Mouse (Mus musculus): ENCODE measurements around the gene Baiap3. TPM values are rescaled to one million over a fixed set of nuclear protein-coding genes. Genes with fewer than 3 reads are reported as not detected.
A peak's percentile ranks its signal among the peaks of the same experiment; 100 is the strongest.

Gene Baiap3
- polyA plus RNA-seq, 1 experiment: 5.4 TPM

GRCm38 (mm10) chr17:25273706-25274501, 17.7 kb upstream of the Baiap3 start:
- Histone ChIP-seq H3K27ac (ENCODE audit: insufficient read depth, low read length) (peak overlapping the region; percentile 100), H3K4me3 (ENCODE audit: insufficient read depth, low read length) (peak overlapping the region; percentile 78), H3K4me1 (ENCODE audit: control insufficient read depth, insufficient read depth, low read length) (peaks cover 6% of the 10 kb centered on the region; the same call in 1 of the 2 replicates)
- TF ChIP-seq POLR2A (IDR thresholded peaks at IDR 0.05; ENCODE audit: extremely low read depth, insufficient read depth, low read length): no peak
- TF ChIP-seq CTCF (IDR thresholded peaks at IDR 0.05; ENCODE audit: extremely low read depth, insufficient read depth, low read length): 0 out of 2 replicates have a peak, but pooled peaks have one; percentile 13

GRCm38 (mm10) chr17:25272951-25273705, 17.0 kb upstream of the Baiap3 start:
- Histone ChIP-seq H3K27ac (ENCODE audit: insufficient read depth, low read length) (peak overlapping the region; percentile 100), H3K4me1 (ENCODE audit: control insufficient read depth, insufficient read depth, low read length) (peaks cover 6% of the 10 kb centered on the region; the same call in 1 of the 2 replicates)
- TF ChIP-seq CTCF (IDR thresholded peaks at IDR 0.05; ENCODE audit: extremely low read depth, insufficient read depth, low read length): no peak
- TF ChIP-seq POLR2A (IDR thresholded peaks at IDR 0.05; ENCODE audit: extremely low read depth, insufficient read depth, low read length): no peak

GRCm38 (mm10) chr17:25272326-25272725, 16.2 kb upstream of the Baiap3 start:
- Histone ChIP-seq H3K4me1 (ENCODE audit: control insufficient read depth, insufficient read depth, low read length) (peaks cover 6% of the 10 kb centered on the region; the same call in 1 of the 2 replicates), H3K27ac (ENCODE audit: insufficient read depth, low read length) (peak overlapping the region; percentile 100; the same call in 1 of the 2 replicates), H3K4me3 (ENCODE audit: insufficient read depth, low read length) (peak overlapping the region; percentile 78)
- TF ChIP-seq CTCF (IDR thresholded peaks at IDR 0.05; ENCODE audit: extremely low read depth, insufficient read depth, low read length): no peak
- TF ChIP-seq POLR2A (IDR thresholded peaks at IDR 0.05; ENCODE audit: extremely low read depth, insufficient read depth, low read length): no peak

More at GRCm38 (mm10) chr17:25272951-25273705, 17.0 kb upstream of the Baiap3 start:
- H3K4me3 ChIP-seq (ENCODE audit: insufficient read depth, low read length): peak overlapping the region; percentile 78

- no peak overlapping the region for H3K27ac ChIP-seq (ENCODE audit: insufficient read depth, low read length)
- no peak overlapping the region for H3K4me3 ChIP-seq (ENCODE audit: insufficient read depth, low read length)
- no peak for TF ChIP-seq CTCF (IDR thresholded peaks at IDR 0.05; ENCODE audit: extremely low read depth, insufficient read depth, low read length)
- TF ChIP-seq POLR2A (IDR thresholded peaks at IDR 0.05; ENCODE audit: extremely low read depth, insufficient read depth, low read length): no peak
- H3K4me1 ChIP-seq (ENCODE audit: control insufficient read depth, insufficient read depth, low read length): peaks cover 6% of the 10 kb centered on the region; the same call in 1 of the 2 replicates
Observed at GRCm38 (mm10) chr17:25270795-25271335, 14.7 kb upstream of the Baiap3 start.

- H3K27ac ChIP-seq (ENCODE audit: insufficient read depth, low read length): no peak overlapping the region
- TF ChIP-seq POLR2A (IDR thresholded peaks at IDR 0.05; ENCODE audit: extremely low read depth, insufficient read depth, low read length): no peak
- peak; percentile 35 for TF ChIP-seq CTCF (IDR thresholded peaks at IDR 0.05; ENCODE audit: extremely low read depth, insufficient read depth, low read length)
- H3K4me1 ChIP-seq (ENCODE audit: control insufficient read depth, insufficient read depth, low read length): no peaks in the 10 kb centered on the region
- H3K4me3 ChIP-seq (ENCODE audit: insufficient read depth, low read length): no peak overlapping the region
Observed at GRCm38 (mm10) chr17:25264453-25264852, 8.3 kb upstream of the Baiap3 start.

- H3K4me3 ChIP-seq (ENCODE audit: insufficient read depth, low read length): no peak overlapping the region
- H3K27ac ChIP-seq (ENCODE audit: insufficient read depth, low read length): no peak overlapping the region
- no peak for TF ChIP-seq CTCF (IDR thresholded peaks at IDR 0.05; ENCODE audit: extremely low read depth, insufficient read depth, low read length)
- no peaks in the 10 kb centered on the region for H3K4me1 ChIP-seq (ENCODE audit: control insufficient read depth, insufficient read depth, low read length)
Observed at GRCm38 (mm10) chr17:25257804-25258261, 1.7 kb upstream of the Baiap3 start.

- Histone ChIP-seq H3K27ac (ENCODE audit: insufficient read depth, low read length) (no peak overlapping the region), H3K4me3 (ENCODE audit: insufficient read depth, low read length) (no peak overlapping the region), H3K4me1 (ENCODE audit: control insufficient read depth, insufficient read depth, low read length) (no peaks in the 10 kb centered on the region)
- TF ChIP-seq POLR2A (IDR thresholded peaks at IDR 0.05; ENCODE audit: extremely low read depth, insufficient read depth, low read length) (no peak), CTCF (IDR thresholded peaks at IDR 0.05; ENCODE audit: extremely low read depth, insufficient read depth, low read length) (no peak)
Observed at GRCm38 (mm10) chr17:25255110-25255509, 1.1 kb downstream of the Baiap3 start.

- H3K4me3 ChIP-seq (ENCODE audit: insufficient read depth, low read length): no peak overlapping the region
- TF ChIP-seq POLR2A (IDR thresholded peaks at IDR 0.05; ENCODE audit: extremely low read depth, insufficient read depth, low read length) (no peak), CTCF (IDR thresholded peaks at IDR 0.05; ENCODE audit: extremely low read depth, insufficient read depth, low read length) (no peak)
- H3K27ac ChIP-seq (ENCODE audit: insufficient read depth, low read length): no peak overlapping the region
- H3K4me1 ChIP-seq (ENCODE audit: control insufficient read depth, insufficient read depth, low read length): no peaks in the 10 kb centered on the region
Observed at GRCm38 (mm10) chr17:25253760-25254159, 2.4 kb downstream of the Baiap3 start.

DNA sequence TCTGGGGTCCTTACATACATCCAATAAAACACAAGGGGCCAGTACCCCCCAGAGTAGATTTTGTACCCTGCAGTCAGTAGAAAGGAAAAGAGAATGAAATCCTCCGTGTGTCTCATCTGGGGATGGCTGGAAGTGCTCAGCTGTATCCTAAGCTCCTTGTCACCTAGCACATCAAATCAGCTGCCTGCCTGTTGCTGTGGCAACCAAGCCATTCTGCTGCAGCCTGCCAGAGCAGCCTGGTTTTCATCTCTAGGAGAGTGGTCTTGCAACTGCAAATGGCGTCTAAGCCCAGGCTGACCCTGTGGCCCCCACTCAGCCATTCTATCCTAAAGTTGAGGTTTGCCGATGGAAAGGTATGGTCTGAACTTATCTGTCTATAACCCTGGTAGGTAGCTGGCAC, 3.5 kb downstream of the Baiap3 start:
- no peaks in the 10 kb centered on the region for H3K4me1 ChIP-seq (ENCODE audit: control insufficient read depth, insufficient read depth, low read length)
- TF ChIP-seq CTCF (IDR thresholded peaks at IDR 0.05; ENCODE audit: extremely low read depth, insufficient read depth, low read length) (no peak), POLR2A (IDR thresholded peaks at IDR 0.05; ENCODE audit: extremely low read depth, insufficient read depth, low read length) (no peak)
- no peak overlapping the region for H3K4me3 ChIP-seq (ENCODE audit: insufficient read depth, low read length)
- no peak overlapping the region for H3K27ac ChIP-seq (ENCODE audit: insufficient read depth, low read length)
